Mouse (Mus musculus): Measurements from ENCODE around the gene Setd5. TPM values are rescaled to one million over a fixed set of nuclear protein-coding genes. Genes with fewer than 3 reads are reported as not detected.

Gene Setd5
- total RNA-seq, 2 experiments from 2014 or later = 70.3 to 74.2 TPM

DNA sequence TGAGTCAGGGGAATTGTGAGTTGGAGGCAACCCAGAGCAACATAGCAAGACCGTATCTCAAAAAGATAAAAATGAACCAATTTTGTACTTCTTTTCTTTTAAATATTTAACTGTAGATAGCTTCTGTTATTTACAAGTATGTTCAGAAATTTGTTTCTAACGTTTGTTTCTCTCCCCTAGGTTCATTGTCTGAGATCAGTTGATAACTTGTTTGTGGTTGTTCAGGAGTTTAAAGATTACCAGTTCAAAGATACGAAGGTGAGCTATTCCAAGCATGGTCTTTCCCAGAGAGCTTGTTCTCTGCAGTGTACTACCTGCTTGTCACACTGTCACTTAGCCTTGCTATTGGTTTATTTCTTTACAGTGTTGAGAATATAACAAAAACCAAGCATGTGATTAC is 28.0 kb upstream of the Setd5 start:
- intact Hi-C loops (cut with DNase I) = no loop called here
- DNase-seq = no peak

DNA sequence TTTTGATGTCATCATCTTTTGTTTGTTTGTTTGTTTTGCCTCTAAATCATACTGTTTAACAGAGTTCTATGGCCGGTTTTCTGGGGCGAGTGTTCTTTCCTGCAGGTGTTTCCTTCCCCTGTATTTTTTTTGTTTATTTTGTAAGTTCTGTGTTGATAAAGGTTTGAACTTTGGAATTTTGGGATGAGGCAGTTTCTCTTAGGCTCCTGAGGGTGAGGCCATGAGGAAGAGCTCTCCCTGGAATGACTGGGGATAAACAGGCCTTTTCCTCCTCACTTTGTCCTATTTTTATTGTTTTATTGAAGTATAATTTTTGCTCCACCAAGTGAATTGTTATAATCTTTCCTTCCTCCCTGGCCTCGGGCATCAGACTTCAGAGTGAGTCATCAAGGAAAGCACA is 24.2 kb upstream of the Setd5 start:
- intact Hi-C loops (cut with DNase I) = loop anchor here (2.0 kb wide), 1 partner anchor 16 kb away; no protein-coding TSS in a partner anchor
- no peak for DNase-seq

DNA sequence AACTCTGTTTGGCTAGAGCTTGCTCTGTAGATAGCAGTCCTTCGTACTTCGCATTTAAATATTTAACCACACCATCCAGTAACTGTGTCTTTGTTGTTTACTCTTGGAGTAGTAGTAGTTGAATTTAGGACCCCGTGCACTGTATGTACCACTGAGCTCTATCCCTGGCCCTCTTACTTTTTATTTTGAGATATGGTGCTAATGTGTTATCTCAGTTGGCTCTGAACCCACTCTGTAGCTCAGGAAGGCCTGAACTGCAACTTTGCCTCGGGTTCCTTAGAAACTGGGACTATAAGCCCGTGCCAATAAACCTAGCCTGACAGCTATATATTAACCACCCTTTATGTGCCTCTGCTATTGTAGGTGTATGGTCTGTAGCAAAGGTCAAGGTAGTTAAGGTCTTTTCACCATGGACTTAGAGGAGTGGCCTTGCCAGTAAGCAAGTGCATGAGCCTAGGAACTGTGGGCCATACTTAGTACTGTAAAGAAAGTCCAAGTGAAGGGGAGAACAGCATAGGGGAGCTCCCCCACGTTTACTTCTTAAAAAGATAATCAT is 22.5 kb upstream of the Setd5 start:
- DNase-seq = no peak
- intact Hi-C loops (cut with DNase I) = no loop called here

DNA sequence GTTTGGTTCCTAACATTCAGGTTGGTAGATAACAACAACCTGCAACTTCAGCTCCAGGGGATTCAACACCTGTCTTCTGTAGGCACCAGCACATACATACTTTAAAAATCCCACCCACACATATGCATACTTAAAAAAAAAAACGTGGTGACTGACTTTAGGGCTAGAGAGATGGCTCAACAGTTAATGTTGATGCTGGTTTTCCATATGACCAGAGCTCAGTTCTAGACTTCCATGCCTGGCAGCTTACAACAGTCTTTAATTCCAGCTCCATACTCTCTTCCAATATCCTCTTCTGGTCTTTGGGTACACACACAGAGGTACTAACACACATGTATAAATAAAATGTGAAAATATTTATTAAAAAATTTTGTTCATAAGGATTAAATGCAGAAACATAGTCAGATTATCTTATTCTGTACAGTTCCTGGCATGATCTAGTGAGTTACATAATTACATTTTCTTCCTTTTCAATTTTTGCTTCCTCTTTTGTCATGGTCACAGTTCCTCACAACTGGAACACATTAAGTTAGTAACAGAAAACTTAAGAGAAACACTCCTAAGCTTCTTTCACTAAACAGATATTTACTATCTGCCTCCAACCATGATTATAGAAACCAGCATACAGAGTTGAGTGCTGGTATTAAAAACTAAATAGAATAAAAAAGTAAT is 16.1 kb upstream of the Setd5 start:
- no peak for DNase-seq
- intact Hi-C loops (cut with DNase I) = no loop called here

DNA sequence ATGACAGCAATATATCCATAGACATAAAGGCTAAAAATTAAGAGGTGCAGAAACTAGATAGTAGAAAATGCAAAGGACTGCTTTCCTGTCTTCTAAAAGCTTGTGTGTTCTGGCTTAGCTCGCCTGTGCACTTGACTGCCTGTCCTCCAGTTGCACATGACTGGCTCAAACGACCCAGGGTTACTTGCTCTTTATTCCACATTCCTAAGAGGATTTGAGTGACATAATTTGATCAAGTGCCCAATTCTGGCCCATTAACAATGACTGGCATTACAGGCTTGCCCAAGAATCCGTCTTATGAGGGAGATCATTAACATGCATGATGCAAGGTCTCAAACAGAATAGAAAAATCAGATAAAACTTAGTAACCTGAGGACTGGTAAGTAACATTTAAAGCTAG is 14.9 kb upstream of the Setd5 start:
- DNase-seq = no peak
- intact Hi-C loops (cut with DNase I) = no loop called here

DNA sequence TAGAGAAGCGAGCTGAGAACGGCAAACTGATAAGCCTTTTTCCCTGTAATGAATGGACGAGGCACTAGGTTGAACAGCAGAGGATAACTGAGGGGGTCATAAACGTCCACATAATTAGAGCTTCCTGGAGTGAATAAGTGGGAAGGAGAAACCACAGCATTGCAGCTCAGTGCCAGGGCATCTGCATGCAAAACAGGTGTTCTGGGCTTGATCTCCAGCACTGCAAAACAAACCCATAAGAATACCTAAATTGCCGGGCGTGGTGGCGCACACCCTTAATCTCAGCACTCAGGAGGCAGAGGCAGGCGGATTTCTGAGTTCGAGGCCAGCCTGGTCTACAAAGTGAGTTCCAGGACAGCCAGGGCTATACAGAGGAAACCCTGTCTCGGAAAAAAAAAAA is 13.8 kb upstream of the Setd5 start:
- intact Hi-C loops (cut with DNase I) = no loop called here
- DNase-seq = no peak

DNA sequence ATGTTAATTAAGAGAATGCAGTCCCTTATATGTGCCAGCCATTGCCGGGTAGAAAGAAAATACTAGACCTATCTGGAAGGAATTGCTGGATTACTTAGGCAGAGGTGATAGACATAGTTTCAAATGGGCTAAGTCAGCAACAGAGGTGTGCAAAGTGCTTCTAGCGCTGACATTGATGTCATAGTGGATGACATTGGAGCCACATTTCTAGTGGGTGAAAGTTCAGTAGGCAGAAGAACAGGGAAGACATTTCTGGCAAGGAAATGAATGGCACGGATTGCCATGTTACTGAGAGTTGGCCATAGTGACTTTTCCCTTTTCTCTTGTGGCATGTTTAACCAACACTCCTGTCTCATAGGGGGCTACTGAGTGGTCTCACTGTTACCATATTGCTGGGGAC is 12.0 kb upstream of the Setd5 start:
- peak in 1 of 2 experiments; percentile 42 for DNase-seq
- intact Hi-C loops (cut with DNase I) = loop anchor here (5.0 kb wide), 1 partner anchor 42 kb away; no protein-coding TSS in a partner anchor

DNA sequence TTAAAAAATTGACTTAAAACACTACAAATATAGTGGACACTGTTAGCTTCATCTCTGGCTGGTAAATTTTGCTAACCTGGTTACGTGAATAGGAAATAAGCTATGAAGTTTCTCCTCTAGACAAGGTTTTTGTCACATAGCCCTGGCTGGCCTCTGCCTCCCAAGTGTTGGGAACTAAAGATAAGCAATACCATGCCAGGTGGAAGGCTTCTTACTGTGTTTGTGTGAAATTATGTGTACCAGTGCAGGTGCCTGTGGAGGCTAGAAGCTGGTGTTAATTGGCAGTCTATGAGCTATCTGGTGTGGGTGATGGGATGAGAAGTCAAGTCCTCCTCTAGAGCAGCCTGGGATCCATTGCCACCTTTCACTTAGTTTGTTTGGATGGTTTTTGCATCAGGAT is 8.0 kb upstream of the Setd5 start:
- DNase-seq = no peak
- intact Hi-C loops (cut with DNase I) = loop anchor here (2.0 to 5.0 kb wide), 2 partner anchors 16 to 38 kb away; no protein-coding TSS in a partner anchor

DNA sequence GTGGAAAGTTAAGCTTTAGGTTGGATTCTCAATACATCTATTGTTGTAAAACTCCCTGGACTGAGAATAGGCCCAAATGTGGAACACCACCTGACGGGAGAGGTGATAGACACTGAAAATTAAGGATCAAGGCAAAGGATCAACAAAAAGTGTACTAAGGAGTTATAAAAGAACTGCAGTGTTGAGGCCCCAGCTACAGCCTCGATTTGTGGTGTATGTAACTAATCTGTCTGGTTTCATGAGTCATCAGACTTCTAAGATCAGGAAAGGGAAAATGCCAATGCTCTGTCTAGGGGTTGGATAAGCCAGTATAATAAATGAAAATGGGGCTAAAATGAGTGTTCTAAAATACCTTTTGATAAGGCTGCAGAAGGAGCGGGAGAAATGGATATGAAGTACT is 1.9 kb upstream of the Setd5 start:
- intact Hi-C loops (cut with DNase I) = no loop called here
- DNase-seq = no peak

DNA sequence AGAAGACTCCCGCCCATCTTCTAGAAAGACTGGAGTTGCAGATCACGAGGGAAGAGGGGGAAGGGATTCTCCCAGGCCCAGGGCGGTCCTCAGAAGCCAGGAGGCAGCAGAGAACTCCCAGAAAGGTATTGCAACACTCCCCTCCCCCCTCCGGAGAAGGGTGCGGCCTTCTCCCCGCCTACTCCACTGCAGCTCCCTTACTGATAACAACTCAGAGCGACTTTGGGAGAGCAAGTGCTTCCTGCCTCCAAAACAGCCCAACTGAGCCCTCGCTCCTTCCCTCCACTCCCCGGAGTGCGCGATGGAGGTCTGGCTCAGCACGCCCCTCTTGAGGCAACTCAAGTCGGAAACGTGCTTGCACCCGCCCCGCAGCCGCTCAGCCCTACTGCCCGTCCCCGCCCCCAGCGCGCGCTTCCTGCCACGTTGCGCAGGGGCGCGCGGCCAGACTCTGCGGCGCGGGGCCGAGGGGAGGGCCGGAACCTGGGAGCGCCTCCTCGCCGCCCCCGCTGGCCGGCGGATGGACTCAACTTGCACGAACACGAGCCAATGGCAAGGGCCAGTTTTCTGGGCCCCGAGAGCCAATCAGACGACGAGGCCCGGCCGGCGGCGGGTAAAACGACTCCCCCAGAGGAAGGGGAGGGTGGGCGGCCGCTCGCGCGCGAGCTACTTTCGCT is 1.0 kb upstream of the Setd5 start:
- intact Hi-C loops (cut with DNase I) = loop anchor here (2.0 kb wide), 1 partner anchor 29 kb away; the partner anchor contains the start of gene Thumpd3
- peak; percentile 97 for DNase-seq

DNA sequence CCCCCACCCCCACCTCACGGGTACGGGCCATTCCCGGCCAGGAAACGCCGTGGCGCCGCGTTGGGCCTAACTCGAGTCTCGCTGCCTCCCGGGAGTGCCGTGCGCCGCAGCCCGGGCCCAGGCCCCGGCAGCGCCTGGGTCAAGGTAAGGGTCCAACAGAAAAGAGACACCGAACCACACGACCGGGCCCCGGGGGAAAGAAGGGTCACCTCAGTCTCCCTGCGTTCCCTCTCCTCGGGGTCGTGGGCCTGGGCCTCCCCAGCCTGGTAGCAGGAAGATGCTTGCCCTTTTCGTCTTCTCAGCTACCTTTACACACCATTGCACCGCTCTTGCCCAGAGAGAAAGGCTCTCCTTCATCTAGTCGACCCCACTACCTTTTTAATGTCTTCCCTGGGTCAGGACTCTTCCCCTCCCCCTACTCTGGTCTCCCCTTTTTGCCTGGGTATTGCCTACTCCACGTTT is 435 bp downstream of the Setd5 start:
- no peak for DNase-seq
- intact Hi-C loops (cut with DNase I) = loop anchor here (2.0 kb wide), 1 partner anchor 31 kb away; the partner anchor contains the start of gene Thumpd3

DNA sequence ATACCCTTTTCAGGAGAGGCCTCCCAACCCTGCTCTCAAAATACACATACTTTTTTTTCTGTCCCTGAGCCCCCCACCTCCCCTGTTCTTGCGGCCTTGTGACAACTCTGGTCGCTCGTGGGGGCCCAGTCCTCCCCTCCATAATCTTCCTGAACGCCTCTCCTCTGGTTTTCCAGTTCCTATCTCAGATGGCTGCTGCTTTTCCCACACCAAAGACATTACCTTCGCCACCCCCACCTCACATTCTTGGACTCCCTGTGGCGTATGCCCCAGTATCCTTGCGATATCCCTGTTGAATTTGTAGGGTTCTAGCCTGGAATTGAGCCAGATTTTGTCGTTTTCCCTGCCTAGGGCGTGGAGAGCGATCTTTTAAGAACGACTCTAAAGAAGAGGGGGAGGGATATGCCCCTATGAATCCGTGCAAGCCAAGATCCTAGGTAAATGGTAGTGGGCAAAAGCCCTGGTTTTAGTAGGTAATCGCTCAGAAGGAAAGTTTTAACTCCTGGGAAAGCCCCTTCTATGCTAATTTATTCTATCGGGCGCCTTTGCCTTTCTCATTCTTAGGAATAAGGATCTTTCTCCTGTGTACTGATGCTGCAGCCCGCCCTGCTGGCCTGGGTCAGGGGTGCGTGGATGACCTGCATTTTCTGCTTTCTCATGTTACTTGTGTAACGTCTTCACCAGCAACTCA is 1.0 kb downstream of the Setd5 start:
- intact Hi-C loops (cut with DNase I) = no loop called here

DNA sequence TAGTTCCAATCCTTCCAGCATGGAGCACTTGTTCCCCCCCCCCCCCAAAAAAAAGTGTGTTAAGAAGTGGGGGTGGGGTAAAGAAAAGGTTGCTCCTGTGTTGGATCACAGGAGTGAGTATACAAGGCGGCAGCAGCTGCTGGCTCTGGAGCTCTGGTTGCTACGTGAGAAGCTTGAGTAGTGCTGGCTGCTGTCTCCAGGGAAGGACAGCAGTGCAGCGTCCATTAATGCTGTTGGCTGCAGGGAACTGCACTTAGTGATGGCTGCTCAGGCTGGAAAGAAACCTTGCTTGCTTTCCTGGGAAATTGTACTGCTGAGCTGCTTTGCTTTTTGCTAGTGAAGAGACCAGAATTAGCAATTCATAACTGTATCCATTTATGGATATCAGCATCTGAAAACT is 2.3 kb downstream of the Setd5 start:
- peak; percentile 58 for DNase-seq
- intact Hi-C loops (cut with DNase I) = no loop called here

More for the DNA sequence above, 1.0 kb downstream of the Setd5 start:
- peak; percentile 54 to 63 for DNase-seq

DNA sequence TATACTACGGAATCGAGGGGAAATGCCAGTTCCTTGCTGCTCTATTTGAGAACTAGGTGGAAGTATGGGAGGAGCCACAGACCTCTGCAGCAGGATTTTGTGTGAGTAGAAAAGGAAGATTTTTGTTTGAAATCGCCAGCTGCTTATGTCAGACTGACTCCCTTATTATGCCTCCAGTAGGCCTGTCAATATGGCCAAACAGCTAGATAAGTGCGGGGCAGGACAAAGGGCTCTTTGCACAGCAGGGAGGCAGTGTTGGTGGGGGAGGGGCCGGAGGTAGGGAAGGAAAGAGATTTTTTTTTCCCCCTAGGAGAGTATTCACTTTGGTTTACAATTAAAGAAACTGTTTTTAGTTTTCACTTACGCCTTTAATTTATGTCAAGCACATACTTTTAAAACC is 5.1 kb downstream of the Setd5 start:
- intact Hi-C loops (cut with DNase I) = loop anchor here (2.0 kb wide), 1 partner anchor 17 kb away; no protein-coding TSS in a partner anchor
- DNase-seq = peak in 1 of 2 experiments; percentile 29

DNA sequence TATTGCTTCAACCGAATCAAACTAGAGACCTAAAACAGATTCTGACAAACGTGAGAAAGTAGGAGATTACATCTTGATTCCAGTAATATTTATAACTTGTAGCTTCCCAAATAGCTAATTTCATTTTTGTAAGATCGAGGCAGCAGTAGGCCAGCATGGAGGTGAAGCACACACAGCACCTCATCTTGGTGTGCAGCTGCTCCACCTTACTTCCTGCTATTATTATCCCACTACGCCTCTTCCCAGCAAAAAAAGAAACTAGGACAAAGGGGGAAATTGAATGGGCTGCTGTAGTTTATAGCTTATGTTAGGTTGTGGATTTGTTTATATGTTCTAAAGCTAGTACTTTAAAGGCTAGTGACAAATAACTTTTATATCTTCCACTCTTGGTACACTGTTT is 7.4 kb downstream of the Setd5 start:
- DNase-seq = no peak
- intact Hi-C loops (cut with DNase I) = no loop called here

DNA sequence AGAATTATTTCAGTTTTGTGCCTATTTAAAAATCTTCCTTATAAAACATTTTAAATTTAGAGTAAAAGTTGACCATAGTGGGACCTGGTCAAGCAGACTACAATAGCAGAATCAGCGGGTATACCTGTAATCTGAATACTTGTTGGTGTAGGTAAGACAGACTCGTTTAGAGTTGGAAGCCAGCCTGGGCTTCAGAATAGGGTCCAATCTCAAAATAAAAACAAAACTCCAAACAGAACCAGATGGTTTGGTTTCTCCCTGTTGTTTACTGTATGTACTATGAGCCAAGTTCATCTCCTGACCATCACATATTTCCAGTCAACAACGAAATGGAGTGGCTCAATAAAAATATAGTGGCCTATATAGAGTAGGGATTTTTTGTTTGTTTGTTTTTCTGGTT is 16.0 kb downstream of the Setd5 start:
- intact Hi-C loops (cut with DNase I) = no loop called here
- no peak for DNase-seq

DNA sequence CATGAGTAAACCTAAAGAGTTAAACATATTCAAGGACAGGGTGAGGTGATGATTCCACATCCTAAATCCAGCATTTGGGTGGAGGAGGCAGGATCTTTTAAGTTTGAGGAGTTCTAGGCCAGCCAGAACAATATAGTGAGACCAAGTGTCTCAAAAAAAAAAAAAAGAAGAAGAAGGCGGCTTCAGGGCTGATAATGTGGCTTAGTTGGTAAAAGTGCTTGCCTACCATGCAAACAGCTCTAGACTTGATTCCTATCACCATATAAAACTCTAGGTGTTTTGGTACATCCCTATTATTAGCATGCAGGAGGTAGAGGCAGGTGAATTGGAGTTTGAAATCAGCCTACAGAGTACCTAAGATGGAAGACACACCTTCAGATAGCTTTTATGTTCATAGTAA is 18.4 kb downstream of the Setd5 start:
- no peak for DNase-seq
- intact Hi-C loops (cut with DNase I) = no loop called here

DNA sequence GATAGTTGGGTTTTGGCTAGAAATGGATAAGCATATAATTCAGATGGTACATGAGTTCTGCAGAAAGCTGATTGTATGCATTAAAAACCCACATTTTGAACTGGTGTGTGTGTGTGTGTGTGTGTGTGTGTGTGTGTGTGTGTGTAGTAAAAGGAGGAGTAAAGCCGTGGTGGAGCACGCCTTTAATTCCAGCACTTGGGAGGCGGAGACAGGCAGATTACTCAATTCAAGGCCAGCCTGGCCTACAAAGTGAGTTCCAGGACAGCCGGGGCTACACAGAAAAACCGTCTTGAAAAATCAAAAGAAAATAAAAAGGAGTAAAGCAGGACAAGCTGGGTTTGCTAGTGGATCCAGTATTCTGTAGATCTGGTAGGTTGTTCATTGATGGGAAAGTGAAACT is 20.5 kb downstream of the Setd5 start:
- no peak for DNase-seq
- intact Hi-C loops (cut with DNase I) = loop anchor here (2.0 kb wide), 1 partner anchor 15 kb away; no protein-coding TSS in a partner anchor

DNA sequence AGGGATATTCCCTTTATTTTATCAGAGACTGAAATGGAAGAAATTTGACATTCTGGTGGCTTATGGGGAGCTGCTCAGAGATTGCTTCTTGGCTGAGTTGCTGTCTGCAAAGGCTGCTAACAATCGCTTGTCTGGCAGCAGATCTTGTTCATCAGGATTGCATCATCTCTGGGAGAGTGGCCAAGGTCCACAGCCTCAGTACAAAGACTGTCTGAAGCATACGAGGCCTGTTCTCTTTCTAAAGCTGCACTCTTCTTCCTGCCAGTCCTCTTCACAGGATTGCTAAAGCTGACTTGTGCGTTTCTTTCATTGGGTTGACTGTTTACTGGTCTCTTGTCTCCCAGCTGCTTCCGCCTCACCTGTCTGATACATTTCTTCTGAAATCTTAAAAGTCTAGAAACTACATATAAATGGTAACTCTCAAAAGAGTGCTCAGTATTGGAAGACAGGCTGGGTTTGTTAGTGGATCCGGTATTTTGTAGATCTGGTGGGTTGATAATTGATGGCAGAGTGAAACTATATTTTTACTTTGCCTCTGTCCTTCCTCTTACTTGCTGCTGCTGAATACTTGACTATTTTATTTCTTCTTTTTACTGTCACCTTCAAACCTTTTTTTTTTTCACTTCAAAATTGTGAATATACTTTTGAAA is 22.6 kb downstream of the Setd5 start:
- peak; percentile 91 to 94 for DNase-seq
- intact Hi-C loops (cut with DNase I) = loop anchor here (2.0 to 5.0 kb wide), 2 partner anchors 17 to 402 kb away; partner anchors contain the start of gene Rad18

DNA sequence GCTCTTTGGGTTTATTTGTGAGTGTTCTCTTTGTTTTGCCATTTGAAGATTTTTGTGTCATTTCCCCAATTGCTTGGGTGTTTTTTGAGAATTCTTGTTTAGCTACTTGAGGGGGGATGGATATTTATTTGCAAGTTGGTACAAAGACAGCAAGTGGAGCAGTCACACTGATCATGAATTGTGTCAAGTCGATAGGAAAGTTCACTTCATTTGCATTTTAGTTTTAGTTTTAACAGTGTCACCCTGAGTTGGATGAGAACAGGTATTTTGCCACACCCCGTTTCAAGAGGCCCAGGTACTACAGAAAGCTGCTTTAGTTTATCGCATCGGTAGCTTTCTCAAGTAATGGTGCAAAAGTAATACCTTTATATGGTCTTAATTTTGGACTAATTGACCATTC is 25.4 kb downstream of the Setd5 start:
- no peak for DNase-seq
- intact Hi-C loops (cut with DNase I) = loop anchor here (5.0 kb wide), 1 partner anchor 405 kb away; the partner anchor contains the start of gene Rad18
